Mouse (Mus musculus): ENCODE measurements around the gene Ptrh2. TPM values are rescaled to one million over a fixed set of nuclear protein-coding genes. Genes with fewer than 3 reads are reported as not detected.

Ptrh2 gene
- polyA plus RNA-seq, 1 experiment from 2014 or later, result 44.8 TPM

GRCm38 (mm10) chr11:86741505-86741904 lies 57.7 kb downstream of the Ptrh2 start:
- Histone ChIP-seq H3K4me1 (replicated peaks; ENCODE audit: control insufficient read depth, insufficient read depth, low read length) (no peaks in the 10 kb centered on the region), H3K36me3 (ENCODE audit: control insufficient read depth, insufficient read depth, low read length) (no peaks in the 10 kb centered on the region), H3K9ac (ENCODE audit: low read length) (no peak overlapping the region), H3K27ac (ENCODE audit: low read depth, low read length) (no peak overlapping the region), H3K9me3 (ENCODE audit: control insufficient read depth, low read length) (no peaks in the 10 kb centered on the region), H3K4me3 (ENCODE audit: low read depth, low read length) (no peak overlapping the region), H3K27me3 (ENCODE audit: control insufficient read depth, insufficient read depth, low read length) (no peaks in the 10 kb centered on the region), H3K4me2 (ENCODE audit: low read depth, low read length, severe bottlenecking) (no peak overlapping the region)
- ATAC-seq (replicated peaks; ENCODE audit: low FRiP score) (no peak), DNase-seq (ENCODE audit: low spot score) (no peak)
- 96% methylated on average over 5 of the region's 5 CpGs for WGBS

Other genes with a start within 250 kb of the Ptrh2 start
- gene Rnft1, start 199.3 kb upstream of the Ptrh2 start, polyA plus RNA-seq (2014; fragmentation: Nextera tagmentation; extraction: Ambion mirVana), result 19.6 and 22.6 TPM in 2 replicates
- 62.2 and 66.4 TPM in 2 replicates for gene Rps6kb1, start 139.2 kb upstream of the Ptrh2 start, polyA plus RNA-seq (2014; fragmentation: Nextera tagmentation; extraction: Ambion mirVana)
- 13.9 TPM in 2 replicates for gene Tubd1, start 139.0 kb upstream of the Ptrh2 start, polyA plus RNA-seq (2014; fragmentation: Nextera tagmentation; extraction: Ambion mirVana)
- 82.6 and 89.4 TPM in 2 replicates for gene Vmp1, start 149 bp upstream of the Ptrh2 start, polyA plus RNA-seq (2014; fragmentation: Nextera tagmentation; extraction: Ambion mirVana)
- gene Cltc, start 73.6 kb downstream of the Ptrh2 start, polyA plus RNA-seq (2014; fragmentation: Nextera tagmentation; extraction: Ambion mirVana), result 170 and 176 TPM in 2 replicates
- gene Dhx40, start 123.8 kb downstream of the Ptrh2 start, polyA plus RNA-seq (2014; fragmentation: Nextera tagmentation; extraction: Ambion mirVana), result 47.5 and 54.1 TPM in 2 replicates

Measured in forebrain, embryonic 11.5 days (tissue).